Mouse (Mus musculus) bone marrow, adult 2 months (tissue): Measurements from ENCODE around the gene 9530068E07Rik. TPM values are rescaled to one million over a fixed set of nuclear protein-coding genes. Genes with fewer than 3 reads are reported as not detected.

Experiments used
- H3K27ac ChIP-seq: fragments of 200-500 bp; 2 replicates; pipeline ENCODE4 v1.5.1; 2012; ENCODE audit warnings: low read depth, mild to moderate bottlenecking, control low read depth, inconsistent platforms, low read length; ENCODE audit not compliant: control insufficient read depth, poor library complexity, insufficient read depth
- H3K4me1 ChIP-seq: fragments of 200-500 bp; 2 replicates; pipeline ENCODE4 v1.6.1; 2011; ENCODE audit warnings: low read length; ENCODE audit not compliant: control insufficient read depth, insufficient read depth
- H3K4me3 ChIP-seq: fragments of 200-500 bp; replicated peaks from 2 replicates; pipeline ENCODE3; 2011; ENCODE audit warnings: mild to moderate bottlenecking, low read depth, low read length, control low read depth; ENCODE audit not compliant: control insufficient read depth
- CTCF ChIP-seq: fragments of 200-500 bp; IDR thresholded peaks from 2 replicates; pipeline ENCODE4 v1.5.1; 2011; ENCODE audit warnings: low read length, control low read depth; ENCODE audit not compliant: control insufficient read depth, insufficient read depth
- POLR2A ChIP-seq: fragments of 200-500 bp; IDR thresholded peaks from 2 replicates; pipeline ENCODE4 v1.6.1; 2011; ENCODE audit warnings: low read depth, mild to moderate bottlenecking, control low read depth, low read length, borderline replicate concordance; ENCODE audit not compliant: control insufficient read depth
- WGBS: fragments of 180-500 bp; shearing (Covaris S2); methylation state at CpG from one replicate; pipeline ENCODE4 v1.1.7; 2018; 5-methylcytosine and 5-hydroxymethylcytosine counted together
- polyA plus RNA-seq: library from polyadenylated mRNA; stranded (reverse); fragments of >200 nt; gene quantifications from 2 replicates; pipeline ENCODE4 v1.2.4, GENCODE M21; 2011; ENCODE audit warnings: low replicate concordance; ENCODE audit not compliant: missing spikeins, insufficient read depth, insufficient read length

The 9530068E07Rik gene
- polyA plus RNA-seq, 1 experiment, result 29.2 TPM

- no peak for TF ChIP-seq POLR2A
- TF ChIP-seq CTCF, result no peak
- Histone ChIP-seq H3K4me3 (no peak overlapping the region), H3K4me1 (peaks cover 2% of the 10 kb centered on the region; the same call in 1 of the 2 replicates), H3K27ac (no peak overlapping the region)
- 77% methylated on average over 4 of the region's 4 CpGs for WGBS
Measured at GRCm38 (mm10) chr11:52358520-52358919, 37.7 kb upstream of the 9530068E07Rik start.

DNA sequence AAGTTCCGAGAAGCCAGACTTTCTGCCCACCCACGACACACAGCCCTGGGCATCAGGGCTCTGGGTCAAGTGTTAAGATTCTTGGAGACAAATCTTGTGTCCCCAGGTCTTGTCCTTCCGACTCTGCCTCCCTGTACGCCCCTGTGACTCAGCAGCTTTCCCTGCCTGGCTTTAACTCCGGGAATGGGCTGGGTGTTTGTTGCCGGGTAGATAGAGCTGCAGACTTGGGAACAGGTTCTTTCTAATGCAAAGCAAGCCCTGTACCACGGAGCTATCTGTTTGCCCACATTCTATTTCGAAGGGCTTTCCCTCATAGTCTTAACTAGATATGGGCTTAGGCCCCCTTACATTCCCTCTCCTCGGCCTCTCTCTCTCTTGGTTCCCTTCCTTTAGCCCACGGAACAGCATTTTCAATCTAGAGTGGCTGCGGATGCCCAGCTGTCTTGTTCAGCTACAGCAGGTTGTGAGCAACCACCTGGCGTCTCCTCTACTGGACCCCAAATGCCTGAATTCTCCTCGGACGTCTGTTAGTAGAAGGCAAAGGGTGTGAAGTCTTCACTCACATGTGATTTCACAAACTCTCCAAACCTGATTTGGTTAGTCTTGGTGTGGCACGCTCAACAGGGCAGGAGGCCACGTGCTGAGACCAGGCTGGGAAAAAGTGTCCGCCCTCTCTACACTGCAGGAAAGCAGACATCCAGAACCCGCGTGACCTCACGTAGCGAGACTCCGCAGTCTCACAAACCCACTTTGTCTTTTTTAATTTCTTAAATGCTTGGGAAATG lies 36.4 kb upstream of the 9530068E07Rik start:
- WGBS, result 24% methylated on average over 22 of the region's 22 CpGs
- H3K4me3 ChIP-seq, result peak overlapping the region; percentile 98
- peak overlapping the region; percentile 94 for H3K27ac ChIP-seq
- peaks cover 2% of the 10 kb centered on the region; the same call in 1 of the 2 replicates for H3K4me1 ChIP-seq
- no peak for TF ChIP-seq CTCF
- TF ChIP-seq POLR2A, result no peak

DNA sequence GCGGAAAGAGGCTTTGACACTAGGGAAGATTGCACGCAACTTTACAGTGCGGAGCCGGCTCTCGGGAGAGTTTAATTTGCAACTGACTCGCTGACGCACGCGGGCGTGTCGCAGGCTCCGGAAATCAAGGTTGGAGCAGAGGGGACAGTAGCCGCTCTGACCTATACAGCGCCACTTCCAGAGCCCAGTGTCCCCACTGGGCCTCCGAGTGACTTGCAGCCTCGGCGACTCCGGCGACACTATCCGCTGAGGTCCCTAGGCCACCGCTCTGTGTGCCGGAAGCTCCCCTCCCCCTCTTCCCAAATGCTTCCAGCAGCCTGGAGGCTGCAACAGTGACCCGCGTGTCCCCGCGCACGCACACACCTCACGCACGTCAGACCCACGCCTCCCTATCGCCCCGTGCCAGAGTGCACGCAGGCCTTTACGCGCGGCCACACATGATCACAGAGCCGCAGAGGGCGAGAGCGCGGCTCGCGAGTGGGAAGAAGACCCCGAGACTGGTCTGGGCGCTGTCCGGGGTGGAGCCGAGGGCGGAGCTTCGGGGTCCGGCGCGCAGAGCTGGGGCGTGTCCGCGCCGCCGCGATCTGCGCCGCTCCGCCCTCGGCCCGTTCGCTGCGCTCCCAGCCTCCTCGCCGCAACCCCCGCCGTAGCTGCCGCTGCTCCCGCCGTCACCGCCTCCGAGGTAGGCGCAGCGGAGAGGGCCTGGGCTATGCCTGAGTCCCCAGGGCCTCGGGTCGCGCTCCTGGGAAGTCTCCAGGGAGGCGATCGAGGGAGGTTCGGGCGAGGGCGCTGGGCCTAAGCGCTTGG lies 35.6 kb upstream of the 9530068E07Rik start, which contains the start of gene Vdac1:
Gene Vdac1, plus strand, starts transcription at position 390 of the 807 bp plus-strand sequence.
- peak within 1 kb of the TSS; percentile 98 for H3K4me3 ChIP-seq
- H3K27ac ChIP-seq, result peak within 1 kb of the TSS; percentile 94
- WGBS, result under 1% methylated on average over 84 of the region's 84 CpGs
- TF ChIP-seq CTCF (0 out of 2 replicates have a peak, but pooled peaks have one; percentile 14), POLR2A (peak; percentile 72)
- H3K4me1 ChIP-seq, result peaks cover 2% of the 10 kb centered on the region; the same call in 1 of the 2 replicates

GRCm38 (mm10) chr11:52361287-52361921 lies 34.8 kb upstream of the 9530068E07Rik start:
- peak overlapping the region; percentile 94 for H3K27ac ChIP-seq
- TF ChIP-seq CTCF, result no peak
- under 1% methylated on average over 47 of the region's 47 CpGs for WGBS
- peak overlapping the region; percentile 98 for H3K4me3 ChIP-seq
- H3K4me1 ChIP-seq, result peaks cover 2% of the 10 kb centered on the region; the same call in 1 of the 2 replicates

DNA sequence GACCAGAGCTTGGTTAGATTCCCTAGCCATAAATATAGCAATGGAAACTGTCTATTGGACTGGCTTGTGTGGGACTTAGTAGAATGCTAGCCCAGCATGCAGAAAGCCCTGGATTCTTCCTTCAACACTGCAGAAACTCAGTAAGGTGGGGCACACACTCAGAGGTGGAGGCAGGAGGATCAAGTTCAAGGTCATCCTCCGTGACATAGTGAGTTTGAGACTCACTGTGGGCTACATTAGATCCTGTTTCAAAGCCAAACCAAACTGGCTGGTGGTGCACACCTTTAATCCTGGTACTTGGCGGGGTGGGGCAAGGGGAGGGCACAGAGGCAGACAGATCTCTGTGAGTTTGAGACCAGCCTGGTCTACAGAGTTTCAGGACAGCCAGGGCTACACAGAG lies 31.9 kb upstream of the 9530068E07Rik start:
- TF ChIP-seq CTCF (no peak), POLR2A (no peak)
- Histone ChIP-seq H3K4me1 (peaks cover 6% of the 10 kb centered on the region), H3K4me3 (no peak overlapping the region), H3K27ac (no peak overlapping the region)
- 83% methylated on average over 2 of the region's 2 CpGs for WGBS

GRCm38 (mm10) chr11:52365143-52365542 lies 31.1 kb upstream of the 9530068E07Rik start:
- WGBS, result 64% methylated on average over 1 of the region's 1 CpGs

GRCm38 (mm10) chr11:52366358-52366757 lies 29.9 kb upstream of the 9530068E07Rik start:
- no peak overlapping the region for H3K27ac ChIP-seq
- 43% methylated on average over 5 of the region's 5 CpGs for WGBS

More at GRCm38 (mm10) chr11:52365143-52365542, 31.1 kb upstream of the 9530068E07Rik start:
- TF ChIP-seq CTCF (no peak), POLR2A (no peak)
- H3K27ac ChIP-seq, result no peak overlapping the region
- peaks cover 6% of the 10 kb centered on the region for H3K4me1 ChIP-seq
- no peak overlapping the region for H3K4me3 ChIP-seq

More at GRCm38 (mm10) chr11:52366358-52366757, 29.9 kb upstream of the 9530068E07Rik start:
- Histone ChIP-seq H3K4me1 (peaks cover 6% of the 10 kb centered on the region), H3K4me3 (no peak overlapping the region)
- TF ChIP-seq POLR2A, result no peak
- TF ChIP-seq CTCF, result no peak
